Mouse (Mus musculus) left cerebral cortex, adult 18-20 months (tissue): ENCODE data around the gene Pim3. TPM values are rescaled to one million over a fixed set of nuclear protein-coding genes. Genes with fewer than 3 reads are reported as not detected.

Source experiments
- DNase-seq, 2 experiments: peaks; one replicate each; pipeline ENCODE4 v3.0.0; 2021 to 2022; ENCODE audit warnings: low spot score in 2 of 2, mixed read lengths in 1 of 2
- total RNA-seq, 2 experiments: library from RNA; stranded (reverse); gene quantifications; 2 replicates each; pipeline ENCODE4 v1.2.3; 2021

Pim3 gene
- total RNA-seq, 2 experiments from 2014 or later, result 36.3 to 45.9 TPM

GRCm38 (mm10) chr15:88856613-88857012 is 5.4 kb upstream of the Pim3 start:
- no peak for DNase-seq

GRCm38 (mm10) chr15:88857361-88857760 is 4.6 kb upstream of the Pim3 start:
- no peak for DNase-seq

- DNase-seq, result no peak
Observed at GRCm38 (mm10) chr15:88858141-88858541, 3.8 kb upstream of the Pim3 start.

- DNase-seq, result no peak
Observed at GRCm38 (mm10) chr15:88858707-88859106, 3.3 kb upstream of the Pim3 start.

- DNase-seq, result no peak
Observed at GRCm38 (mm10) chr15:88859206-88859970, 2.6 kb upstream of the Pim3 start.

GRCm38 (mm10) chr15:88860781-88861180 is 1.2 kb upstream of the Pim3 start:
- no peak for DNase-seq

- DNase-seq, result peak in 1 of 2 experiments; percentile 65
Observed at GRCm38 (mm10) chr15:88862881-88863694, 1.1 kb downstream of the Pim3 start.

- peak; percentile 82 to 88 for DNase-seq
Observed at GRCm38 (mm10) chr15:88863695-88864231, 1.8 kb downstream of the Pim3 start.

- DNase-seq, result no peak
Observed at GRCm38 (mm10) chr15:88864270-88865030, 2.5 kb downstream of the Pim3 start.

- DNase-seq, result no peak
Observed at GRCm38 (mm10) chr15:88865061-88865460, 3.1 kb downstream of the Pim3 start.

GRCm38 (mm10) chr15:88865888-88866695 is 4.1 kb downstream of the Pim3 start:
- no peak for DNase-seq

GRCm38 (mm10) chr15:88866934-88867356 is 5.0 kb downstream of the Pim3 start:
- no peak for DNase-seq

- DNase-seq, result no peak
Observed at GRCm38 (mm10) chr15:88867368-88868023, 5.5 kb downstream of the Pim3 start.

- DNase-seq, result no peak
Observed at GRCm38 (mm10) chr15:88868024-88868742, 6.2 kb downstream of the Pim3 start.

GRCm38 (mm10) chr15:88870418-88871185 is 8.6 kb downstream of the Pim3 start:
- DNase-seq, result no peak

GRCm38 (mm10) chr15:88874061-88874460 is 12.1 kb downstream of the Pim3 start:
- no peak for DNase-seq

GRCm38 (mm10) chr15:88874477-88874876 is 12.5 kb downstream of the Pim3 start:
- DNase-seq, result no peak

- DNase-seq, result no peak
Observed at GRCm38 (mm10) chr15:88875625-88876081, 13.7 kb downstream of the Pim3 start.
